Mouse (Mus musculus): ENCODE data around the gene Clec4g.

DNA sequence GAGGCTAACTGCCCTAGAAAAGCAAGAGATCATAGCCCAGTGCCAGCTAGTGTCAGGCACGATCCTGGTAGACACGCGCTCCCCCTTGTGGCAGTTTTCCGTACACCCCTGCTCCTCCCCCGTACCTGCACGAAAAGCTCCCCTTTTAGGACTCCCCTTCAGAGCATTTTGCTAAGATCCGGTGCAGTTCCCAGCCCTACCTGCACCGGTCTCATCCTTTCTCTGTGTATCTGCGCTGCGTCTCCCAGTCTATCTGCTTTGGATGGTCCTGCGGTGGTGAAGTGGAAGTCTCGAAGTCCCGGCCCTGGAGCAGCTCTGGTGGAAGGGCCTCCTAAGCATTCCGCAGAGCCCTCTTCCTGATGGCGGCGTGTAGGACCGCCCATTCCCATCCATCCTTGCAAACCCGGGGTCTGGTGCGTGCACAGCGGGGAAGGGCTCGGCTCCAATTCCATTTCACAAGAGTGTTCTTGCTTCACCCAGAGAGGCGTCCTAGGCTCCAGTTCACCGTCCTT lies 48.4 kb downstream of the Clec4g start, which contains the start of gene Fcor:
- TF ChIP-seq CTCF (IDR thresholded peaks at IDR 0.05) (peak; percentile 94), EP300 (IDR thresholded peaks at IDR 0.05; ENCODE audit: insufficient read depth, low read depth, low read length) (peak; percentile 60; the same call in 1 of the 2 replicates)

Measured in heart, adult 2 months (tissue).